Mouse (Mus musculus): ENCODE measurements at regions not wholly inside any gene's neighbourhood (a gene's known extent, or its start where the extent isn't known, plus 50 kb on each side); places are given as distances from the start of the nearest gene placed in this dataset.

- no peak for TF ChIP-seq CTCF (IDR thresholded peaks at IDR 0.05; ENCODE audit: low read depth)
- no peak for TF ChIP-seq EP300 (IDR thresholded peaks at IDR 0.05; ENCODE audit: low read depth)
Observed at GRCm38 (mm10) chr14:54161206-54161605, 92.7 kb downstream of the Dad1 start.

Data from heart, postnatal 0 days (tissue).